Mouse (Mus musculus) adrenal gland, adult (tissue): ENCODE data around the gene Dennd4a.

Experiments used
- DNase-seq, 2 experiments: peaks; one replicate each; pipeline ENCODE4 v3.0.0; 2022 to 2023; ENCODE audit warnings: low spot score in 1 of 2; ENCODE audit not compliant: inconsistent age in 2 of 2

Dennd4a gene

GRCm38 (mm10) chr9:64810822-64811537 lies at the start of gene Dennd4a:
TSS of gene Dennd4a (plus strand) at chr9:64811340.
- peak; percentile 99 for DNase-seq

DNA sequence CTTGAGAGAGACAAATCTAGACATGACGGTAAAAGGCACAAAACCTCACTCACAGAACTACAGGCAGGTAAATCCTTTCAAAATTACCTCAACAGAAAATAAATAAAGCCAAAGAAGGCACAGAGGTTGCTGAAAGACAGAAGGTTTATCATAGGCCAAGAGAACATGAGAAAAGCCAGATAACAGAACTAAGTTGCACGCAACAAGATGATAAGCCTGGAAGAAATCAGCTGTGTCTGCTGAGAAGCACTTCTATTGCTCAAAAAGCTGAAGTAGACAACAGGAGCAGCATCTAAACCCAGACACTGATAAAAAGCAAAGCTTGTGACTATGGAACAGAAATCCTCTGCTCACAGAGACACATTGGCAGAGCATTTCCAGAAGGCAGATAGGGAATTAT lies 46.3 kb upstream of the Dennd4a start:
- no peak for DNase-seq

- DNase-seq: no peak
Measured at GRCm38 (mm10) chr9:64766136-64766535, 45.0 kb upstream of the Dennd4a start.

GRCm38 (mm10) chr9:64767796-64768195 lies 43.3 kb upstream of the Dennd4a start:
- no peak for DNase-seq

- peak in 1 of 2 experiments; percentile 67 for DNase-seq
Measured at GRCm38 (mm10) chr9:64769066-64769695, 42.0 kb upstream of the Dennd4a start.

DNA sequence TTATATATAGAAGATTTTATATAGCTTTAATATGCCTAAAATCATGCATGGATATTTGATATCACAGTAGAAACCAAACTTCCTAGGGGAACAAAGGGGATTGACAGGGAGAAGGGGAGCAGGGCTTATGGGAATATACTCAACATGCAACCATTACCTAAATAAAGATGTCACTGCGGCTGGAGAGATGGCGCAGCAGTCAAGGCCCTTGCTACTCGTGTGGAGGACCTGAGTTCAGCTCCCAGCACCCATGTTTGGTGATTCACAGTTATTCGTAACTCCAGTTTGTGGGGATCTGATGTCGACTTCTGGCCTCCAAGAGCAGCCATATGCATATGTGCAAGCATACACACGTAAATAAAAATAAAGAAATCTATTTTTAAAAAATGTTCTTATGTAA lies 41.2 kb upstream of the Dennd4a start:
- DNase-seq: no peak

DNA sequence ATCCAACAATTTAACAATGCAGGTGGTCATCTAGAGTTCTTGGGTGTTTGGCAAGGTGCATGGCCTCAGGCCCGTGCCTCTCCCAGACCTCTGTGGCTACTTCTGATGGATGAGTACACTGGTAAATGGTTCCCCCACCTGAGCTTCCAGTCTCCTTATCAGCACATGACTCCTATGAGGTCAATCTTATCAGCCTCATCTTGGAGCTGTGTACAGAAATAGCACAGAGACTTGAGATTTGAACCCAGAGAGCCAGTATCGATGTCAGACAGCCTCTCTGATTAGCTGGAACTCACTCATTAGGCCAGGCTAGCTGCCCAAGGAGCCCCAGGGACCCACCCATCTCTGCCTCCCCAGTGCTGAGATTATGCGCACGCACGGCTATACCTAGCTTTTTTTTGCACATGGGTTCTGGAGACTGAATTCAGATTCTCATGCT lies 40.7 kb upstream of the Dennd4a start:
- DNase-seq: no peak

- DNase-seq: peak; percentile 74 to 88
Measured at GRCm38 (mm10) chr9:64771236-64771635, 39.9 kb upstream of the Dennd4a start.

GRCm38 (mm10) chr9:64773254-64773653 lies 37.9 kb upstream of the Dennd4a start:
- no peak for DNase-seq

DNA sequence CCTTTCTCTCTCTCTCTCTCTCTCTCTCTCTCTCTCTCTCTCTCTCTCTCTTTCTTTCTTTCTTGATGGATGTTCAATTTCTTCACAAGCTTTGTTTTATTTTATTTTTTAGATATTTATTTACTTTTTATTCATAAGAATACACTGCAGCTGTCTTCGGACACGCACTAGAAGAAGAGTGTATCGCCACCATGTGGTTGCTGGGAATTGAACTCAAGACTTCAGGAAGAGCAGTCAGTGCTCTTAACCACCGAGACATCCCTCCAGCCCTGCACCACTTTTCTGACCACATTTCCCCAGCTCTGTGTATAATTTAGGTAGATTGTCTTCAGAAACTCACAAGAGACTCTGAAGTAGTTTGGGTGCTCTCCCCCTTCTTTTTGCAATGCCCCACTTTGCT lies 37.2 kb upstream of the Dennd4a start:
- DNase-seq: no peak

GRCm38 (mm10) chr9:64774411-64774811 lies 36.7 kb upstream of the Dennd4a start:
- peak; percentile 40 to 71 for DNase-seq

DNA sequence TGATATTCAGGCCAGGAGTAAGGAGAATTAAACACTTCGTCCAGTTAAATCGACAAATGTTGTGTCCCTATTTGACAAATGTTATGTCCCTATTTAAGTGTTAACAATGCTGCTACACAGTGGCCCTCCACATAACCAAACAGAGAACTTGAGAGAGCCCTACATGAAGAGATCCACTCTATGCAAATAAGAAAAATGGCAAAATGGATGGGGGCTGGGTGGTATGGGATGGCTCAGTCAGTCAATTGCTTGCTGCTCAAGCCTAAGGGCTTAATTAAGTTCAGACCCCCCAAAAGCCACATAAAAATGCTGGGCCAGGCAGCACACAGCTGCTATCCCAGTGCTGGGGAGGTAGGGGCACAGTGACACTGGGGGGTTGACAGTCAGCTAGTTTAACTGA lies 36.3 kb upstream of the Dennd4a start:
- DNase-seq: no peak

DNA sequence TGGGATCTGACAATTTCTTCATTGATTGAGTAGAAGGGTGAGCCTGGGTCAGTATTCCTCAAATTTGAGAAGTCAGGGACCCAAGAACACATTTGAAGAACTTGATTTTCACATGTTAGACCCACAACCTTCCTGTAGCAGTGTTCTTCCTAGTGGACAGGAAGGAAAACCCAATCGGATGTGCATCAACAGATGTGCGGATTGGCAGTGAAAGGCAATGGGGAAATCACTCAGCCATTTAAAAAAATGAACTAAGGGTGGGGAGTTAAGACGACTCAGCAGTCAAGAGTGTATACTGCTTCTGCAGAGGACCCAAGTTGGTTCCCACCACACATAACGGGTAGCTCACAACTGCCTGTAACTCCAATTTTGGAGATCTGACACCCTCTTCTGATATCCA lies 35.6 kb upstream of the Dennd4a start:
- DNase-seq: no peak

DNA sequence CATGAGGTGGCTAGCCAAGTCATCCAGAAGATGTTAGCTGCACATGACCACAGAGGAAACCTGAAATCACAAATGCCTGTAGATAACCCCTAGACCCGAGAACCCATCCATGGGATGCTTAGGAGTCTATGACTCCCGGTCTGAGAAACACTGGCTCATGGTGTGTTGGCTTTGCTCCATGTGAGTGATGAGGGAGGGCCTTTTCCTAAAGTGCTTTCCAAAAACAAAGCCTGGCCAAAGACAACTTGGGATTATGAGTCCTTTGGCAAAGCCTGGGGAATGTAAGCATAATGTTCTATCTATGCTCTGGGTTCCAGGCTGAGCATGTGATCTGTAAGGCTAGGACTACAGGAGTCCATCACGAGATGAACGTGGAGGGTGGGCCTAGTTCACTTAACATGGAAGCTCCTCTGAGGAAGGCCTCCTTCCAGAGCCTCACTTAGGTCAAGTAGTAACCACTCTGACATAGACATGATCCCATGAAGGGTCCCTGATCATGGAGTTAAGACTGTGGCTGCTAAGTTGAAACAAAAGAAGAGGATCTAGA lies 33.6 kb upstream of the Dennd4a start:
- DNase-seq: no peak

DNA sequence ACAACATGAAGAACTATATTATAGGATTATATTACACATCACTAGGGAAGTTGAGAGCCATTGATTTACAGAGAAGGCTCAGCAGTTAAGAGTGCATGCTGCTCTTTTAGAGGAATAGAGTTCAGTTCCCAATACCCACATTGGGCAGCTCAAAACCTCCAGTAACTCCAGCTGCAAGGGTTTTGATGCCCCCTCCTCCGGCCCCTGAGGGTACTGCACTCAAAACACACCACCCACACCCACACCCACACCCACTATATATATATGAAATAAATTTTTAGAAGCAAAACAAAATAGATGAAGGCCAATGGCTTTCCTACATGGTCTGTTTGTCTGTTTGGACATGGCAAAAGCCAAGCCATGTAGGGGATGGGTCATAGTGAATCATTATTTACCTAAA lies 33.0 kb upstream of the Dennd4a start:
- no peak for DNase-seq

- DNase-seq: peak in 1 of 2 experiments; percentile 67
Measured at GRCm38 (mm10) chr9:64779628-64780027, 31.5 kb upstream of the Dennd4a start.

DNA sequence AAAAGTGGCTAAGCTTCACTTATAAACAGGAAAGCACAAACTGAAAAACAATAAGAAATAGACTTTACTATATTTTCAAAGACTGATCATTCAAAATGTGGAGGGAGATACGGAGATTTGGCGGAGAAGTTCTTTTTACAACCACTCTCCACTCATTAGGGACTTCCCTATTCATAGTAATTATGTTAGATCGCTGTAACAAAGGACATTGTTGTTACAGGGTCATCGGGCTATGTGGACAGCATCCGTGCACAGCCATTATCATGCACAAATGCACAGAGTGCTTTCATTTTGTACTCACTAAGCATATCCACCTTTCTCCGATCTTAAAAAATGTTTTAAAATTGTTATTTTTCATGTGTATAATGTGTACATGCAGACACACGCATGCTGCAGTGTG lies 27.6 kb upstream of the Dennd4a start:
- no peak for DNase-seq

DNA sequence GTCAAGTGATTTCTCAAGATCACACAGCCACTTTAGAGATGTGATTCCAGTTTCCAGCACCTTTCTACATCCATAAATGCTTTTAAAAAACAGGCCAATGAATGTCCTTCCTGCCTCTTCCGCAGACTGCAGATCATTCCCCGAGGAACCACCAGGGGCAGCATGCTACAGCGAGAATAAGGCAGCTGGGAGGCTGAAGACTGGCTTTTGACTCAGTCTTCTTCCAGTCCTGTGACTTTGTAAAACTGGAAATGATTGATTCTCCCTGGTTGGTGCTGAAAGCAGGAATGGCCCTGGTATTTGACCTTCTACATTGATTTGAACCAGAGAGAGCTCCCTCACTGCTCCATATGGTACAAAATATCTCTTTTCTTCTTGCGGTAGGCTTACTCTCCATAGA lies 26.3 kb upstream of the Dennd4a start:
- peak; percentile 78 to 93 for DNase-seq

DNA sequence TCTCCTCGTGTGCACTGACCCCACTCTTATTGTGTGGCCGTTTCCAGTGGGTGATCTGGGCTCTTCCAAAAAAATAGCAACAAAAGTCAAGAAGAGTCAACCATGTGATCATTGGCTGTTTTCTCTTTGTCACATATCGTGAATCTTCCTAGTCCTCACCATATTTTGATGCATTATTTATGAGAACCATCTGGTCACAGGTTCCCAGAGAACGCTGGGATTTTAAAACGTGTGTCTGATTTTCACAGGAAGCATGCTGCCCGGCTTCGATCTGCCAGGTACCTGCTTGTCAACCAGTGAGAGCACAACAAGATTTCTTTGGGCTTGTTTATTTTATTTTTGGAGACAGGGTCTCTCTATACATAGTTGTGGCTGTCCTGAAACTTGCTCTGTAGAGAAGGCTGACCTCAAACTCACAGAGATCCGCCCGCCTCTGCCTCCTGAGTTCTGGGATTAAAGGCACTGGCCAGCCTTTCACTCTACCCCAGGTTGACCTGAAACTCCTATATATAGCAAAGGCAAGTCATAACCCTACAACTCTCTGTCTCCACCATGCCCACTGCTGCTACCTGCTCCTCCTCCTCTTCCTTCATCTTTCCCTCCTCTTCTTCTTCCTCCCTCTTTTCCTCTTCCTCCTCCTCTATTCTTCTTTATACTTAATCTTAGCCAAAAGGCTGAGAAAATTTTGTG lies 24.8 kb upstream of the Dennd4a start:
- no peak for DNase-seq

DNA sequence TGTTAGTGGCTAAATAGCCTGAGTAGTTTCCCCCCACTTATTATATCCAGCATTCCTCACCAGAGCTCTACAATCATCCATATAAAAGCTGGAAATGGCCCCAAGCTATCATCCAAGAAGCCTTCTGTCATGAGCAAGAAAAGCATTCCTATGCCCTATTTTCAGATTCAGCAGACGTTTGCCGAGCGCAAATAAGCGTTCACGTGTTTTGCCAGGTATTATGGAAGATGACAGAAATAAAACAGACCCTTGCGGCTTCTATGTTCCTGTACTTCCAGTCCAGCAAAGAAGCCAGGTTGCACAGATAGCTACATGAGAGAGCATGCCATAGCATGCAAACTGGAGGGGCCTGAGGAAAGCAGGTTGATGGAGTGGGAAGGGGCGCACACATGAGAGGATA lies 23.1 kb upstream of the Dennd4a start:
- DNase-seq: no peak

GRCm38 (mm10) chr9:64789341-64789761 lies 21.8 kb upstream of the Dennd4a start:
- no peak for DNase-seq

DNA sequence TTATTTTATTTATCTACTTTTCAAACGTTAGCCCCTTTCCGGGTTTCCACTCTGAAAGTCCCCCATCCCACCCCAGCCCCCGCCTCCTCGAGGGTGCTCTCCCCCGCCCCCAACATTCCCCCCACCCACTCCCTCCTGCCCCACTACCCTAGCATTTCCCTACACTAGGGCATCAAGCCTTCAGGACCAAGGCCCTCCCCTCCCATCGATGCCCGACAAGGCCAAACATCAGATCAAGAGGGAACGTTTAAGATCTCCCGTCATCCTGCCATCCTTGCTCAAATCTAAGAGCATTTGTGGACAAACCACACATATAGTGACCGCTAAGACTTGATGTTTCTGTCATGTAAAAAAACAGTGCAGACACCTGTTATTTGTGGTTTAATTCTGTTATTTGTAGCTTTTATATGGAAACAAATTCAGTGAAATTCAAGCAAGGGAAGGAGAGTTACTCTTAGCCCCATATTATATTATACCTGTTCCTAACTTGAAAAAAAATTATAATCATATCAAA lies 21.2 kb upstream of the Dennd4a start:
- no peak for DNase-seq
